Mouse (Mus musculus): ENCODE results near the gene Cacna2d1. TPM values are rescaled to one million over a fixed set of nuclear protein-coding genes. Genes with fewer than 3 reads are reported as not detected.

Gene Cacna2d1
- total RNA-seq (2021): 100 to 1,000 TPM; 141 to 157 TPM
- long read RNA-seq, partial matches to known transcripts: 8 of 19 reads
- long read RNA-seq, other reads (novel, unspliced or antisense): 10 of 19 reads

DNA sequence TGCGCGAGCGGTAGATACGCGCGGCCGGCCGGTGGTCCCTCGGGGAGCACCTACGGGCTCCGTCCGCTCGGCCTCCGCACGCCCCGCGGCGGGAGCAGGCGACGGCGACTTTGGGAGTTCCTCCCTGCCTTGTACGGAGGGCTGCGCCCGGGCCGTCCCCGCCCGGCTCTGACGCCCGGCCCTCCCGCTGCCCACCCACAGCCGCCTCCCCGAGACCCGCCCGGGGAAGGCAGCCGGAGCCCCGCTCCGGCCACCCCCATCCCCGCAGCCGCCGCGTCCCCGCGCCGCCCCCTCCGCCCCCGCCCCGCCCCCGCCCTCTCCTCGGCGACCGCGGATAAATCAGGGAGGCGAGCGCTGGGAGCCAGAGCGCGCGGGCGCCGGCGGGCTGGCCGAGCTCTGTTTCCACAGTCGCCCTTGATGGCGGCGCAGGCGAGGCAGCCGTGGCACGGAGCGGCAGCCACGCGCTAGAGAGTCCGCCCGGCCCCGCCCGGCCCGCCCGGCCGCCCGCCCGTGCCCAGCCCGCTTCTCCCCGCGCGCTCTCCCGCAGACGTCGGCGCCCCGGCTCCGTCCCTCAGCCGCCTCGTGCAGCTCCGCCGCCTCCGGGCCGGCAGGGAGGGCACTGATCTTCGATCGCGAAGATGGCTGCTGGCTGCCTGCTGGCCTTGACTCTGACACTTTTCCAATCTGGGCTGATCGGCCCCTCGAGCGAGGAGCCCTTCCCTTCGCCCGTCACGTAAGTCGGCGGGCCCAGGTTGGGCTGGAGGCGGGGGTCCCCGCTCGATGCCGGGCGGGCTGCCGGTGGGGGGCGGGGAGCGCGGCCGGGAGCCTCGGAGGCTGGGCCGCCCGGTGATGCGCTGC, at the start of gene Cacna2d1:
TSS of gene Cacna2d1 (plus strand) at position 316 of the 858 bp plus-strand sequence.
- peak in 1 of 2 experiments; percentile 51 for DNase-seq (ENCODE audit: low spot score in 2 of 2)

DNA sequence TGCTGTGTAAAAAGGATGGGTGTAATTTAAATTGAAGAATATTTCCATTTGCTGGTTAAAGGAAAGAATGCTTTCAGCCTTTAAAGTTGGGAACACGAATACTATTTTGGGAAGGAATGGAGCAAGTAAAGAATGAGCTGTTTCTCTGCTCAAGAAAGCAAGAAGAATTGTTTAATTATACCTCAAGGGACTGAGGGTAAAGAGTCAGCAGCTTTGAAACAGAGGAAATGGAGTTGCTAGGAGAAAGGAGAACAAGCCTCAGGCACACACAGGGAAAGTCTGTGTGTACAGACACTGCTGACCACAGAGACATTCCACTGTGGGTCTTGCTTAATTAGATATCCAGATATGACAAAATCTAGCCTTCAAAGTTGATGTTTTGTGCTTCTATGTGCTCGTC, 39.4 kb upstream of the Cacna2d1 start:
- no peak for DNase-seq (ENCODE audit: low spot score in 2 of 2)

DNA sequence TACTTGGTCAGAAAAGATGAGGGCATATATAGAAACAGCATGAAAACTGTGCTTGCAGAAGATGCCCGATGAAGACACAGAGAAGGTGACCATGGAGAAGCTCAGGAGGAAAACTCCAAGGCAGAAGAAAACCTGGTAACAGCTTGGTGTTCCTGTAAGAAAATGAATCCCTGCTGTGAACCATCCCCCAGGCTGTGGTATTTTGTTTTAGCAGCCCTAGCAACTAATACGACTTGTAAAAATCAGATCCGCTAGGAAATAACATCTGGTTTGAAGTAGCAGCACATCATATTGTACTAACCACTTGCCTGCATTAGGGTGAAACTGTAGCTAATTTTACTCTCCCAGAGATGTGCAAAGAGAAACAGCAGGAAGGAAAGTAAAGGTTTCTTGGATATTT, 37.8 kb upstream of the Cacna2d1 start:
- DNase-seq (ENCODE audit: low spot score in 2 of 2): no peak

DNA sequence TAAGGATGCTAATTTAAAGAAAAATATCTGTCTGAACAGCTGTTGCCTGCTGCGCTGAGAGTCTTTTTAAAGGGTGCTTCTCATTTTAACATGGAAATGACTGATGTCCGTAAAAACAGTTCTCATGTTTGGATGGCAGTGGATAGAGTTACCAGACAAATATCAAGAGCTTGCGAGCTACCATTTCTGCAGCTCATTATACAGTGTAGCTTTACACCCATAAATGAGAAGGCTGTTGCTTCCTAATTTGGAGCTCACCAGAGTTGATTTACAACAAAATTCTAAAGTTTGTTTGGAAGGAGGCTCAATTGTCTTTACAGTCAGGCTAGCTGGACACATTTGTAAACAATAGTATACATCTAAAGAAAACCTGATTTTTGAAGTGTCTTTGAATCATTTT, 28.0 kb upstream of the Cacna2d1 start:
- no peak for DNase-seq (ENCODE audit: low spot score in 2 of 2)

DNA sequence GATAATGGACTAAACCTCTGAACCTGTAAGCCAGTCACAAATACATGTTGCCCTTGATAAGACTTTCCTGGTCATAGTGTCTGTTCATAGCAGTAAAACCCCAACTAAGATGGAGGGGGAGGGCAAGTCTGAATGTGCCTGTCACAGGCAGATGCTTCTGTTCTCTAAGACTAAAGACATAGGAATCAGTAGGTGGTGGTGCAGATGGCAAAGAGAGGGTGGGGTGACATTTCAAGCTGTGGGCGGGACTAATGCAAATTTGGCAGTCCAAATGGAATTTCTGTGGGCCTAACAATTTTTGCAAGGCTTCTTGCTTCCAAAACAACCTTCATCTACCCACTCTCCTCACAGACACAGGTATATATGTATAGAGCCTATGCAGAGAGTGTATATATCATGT, 19.6 kb upstream of the Cacna2d1 start:
- peak; percentile 82 to 90 for DNase-seq (ENCODE audit: low spot score in 2 of 2)

DNA sequence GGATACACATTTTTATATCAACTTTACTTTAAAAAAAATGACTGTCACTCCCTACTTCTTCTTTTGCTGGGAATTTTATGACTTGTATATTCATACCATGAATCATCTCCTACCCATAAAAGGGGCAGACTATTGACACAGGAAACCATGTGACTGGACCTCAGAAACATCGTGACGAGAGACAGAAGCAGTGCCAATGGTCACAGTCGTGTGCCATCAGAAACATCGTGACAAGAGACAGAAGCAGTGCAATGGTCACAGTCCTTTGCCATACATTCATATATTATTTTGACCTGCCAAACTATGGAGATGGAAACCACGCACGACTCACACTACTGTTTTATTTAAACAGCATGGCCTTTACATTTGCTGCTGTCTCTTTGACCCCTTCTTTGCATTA, 6.0 kb upstream of the Cacna2d1 start:
- no peak for DNase-seq (ENCODE audit: low spot score in 2 of 2)

DNA sequence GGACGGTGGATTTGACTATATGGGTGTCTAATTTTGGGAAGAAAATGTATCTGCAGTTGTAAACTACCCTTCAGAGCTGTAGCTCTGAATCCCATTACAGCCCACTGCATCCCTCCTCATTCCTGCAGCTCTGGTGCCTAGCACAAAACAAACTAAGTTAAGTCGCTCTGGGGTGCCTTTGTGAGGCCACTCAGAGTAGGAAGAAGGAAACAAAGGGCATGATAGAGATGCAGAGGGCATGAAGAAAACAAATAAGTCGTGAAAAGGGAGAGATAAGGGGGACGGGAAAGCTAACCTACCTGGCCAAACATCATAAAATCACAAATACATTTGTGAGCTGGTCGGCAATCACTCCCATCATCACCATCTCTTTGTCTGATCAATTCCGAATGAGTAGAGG, 1.5 kb upstream of the Cacna2d1 start:
- no peak for DNase-seq (ENCODE audit: low spot score in 2 of 2)

DNA sequence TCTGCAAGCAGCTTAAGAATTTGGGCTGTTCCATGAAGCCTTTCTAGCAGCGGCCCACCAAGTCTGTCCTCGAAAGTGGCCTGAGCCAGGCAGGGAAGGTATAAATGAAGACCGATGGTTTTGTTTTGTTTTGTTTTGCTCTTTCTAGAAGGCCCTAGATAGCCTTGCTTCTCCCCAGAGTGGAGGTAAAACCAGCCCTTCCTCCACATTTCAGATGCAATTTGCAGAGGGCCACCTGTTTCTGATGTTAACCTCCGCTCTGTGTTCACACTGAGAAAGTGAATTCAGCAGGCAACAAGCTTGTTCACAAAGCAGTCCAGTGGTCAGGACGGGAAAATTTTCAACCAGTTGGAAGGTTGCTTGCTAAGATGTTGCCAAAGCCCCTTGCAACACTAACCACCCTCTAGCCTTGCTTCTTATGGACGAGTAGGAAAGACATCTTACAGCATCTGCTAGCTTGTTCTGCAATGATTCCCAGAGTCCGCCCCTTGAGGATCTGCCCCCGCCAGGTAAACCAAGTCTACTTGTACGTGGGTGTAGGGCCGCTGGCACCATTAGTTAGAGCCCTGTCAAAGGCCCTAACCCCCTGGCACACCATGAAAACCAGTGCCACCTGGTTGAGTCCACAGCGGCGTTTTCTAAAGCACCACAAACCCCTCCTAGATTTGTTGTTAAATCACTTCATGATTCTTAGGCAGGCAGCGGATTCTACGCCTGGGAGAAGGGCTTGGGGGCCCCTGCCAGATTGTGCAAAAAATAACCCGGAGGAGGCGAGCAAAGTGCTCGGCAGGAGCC, 713 bp upstream of the Cacna2d1 start:
- peak; percentile 40 to 60 for DNase-seq (ENCODE audit: low spot score in 2 of 2)

DNA sequence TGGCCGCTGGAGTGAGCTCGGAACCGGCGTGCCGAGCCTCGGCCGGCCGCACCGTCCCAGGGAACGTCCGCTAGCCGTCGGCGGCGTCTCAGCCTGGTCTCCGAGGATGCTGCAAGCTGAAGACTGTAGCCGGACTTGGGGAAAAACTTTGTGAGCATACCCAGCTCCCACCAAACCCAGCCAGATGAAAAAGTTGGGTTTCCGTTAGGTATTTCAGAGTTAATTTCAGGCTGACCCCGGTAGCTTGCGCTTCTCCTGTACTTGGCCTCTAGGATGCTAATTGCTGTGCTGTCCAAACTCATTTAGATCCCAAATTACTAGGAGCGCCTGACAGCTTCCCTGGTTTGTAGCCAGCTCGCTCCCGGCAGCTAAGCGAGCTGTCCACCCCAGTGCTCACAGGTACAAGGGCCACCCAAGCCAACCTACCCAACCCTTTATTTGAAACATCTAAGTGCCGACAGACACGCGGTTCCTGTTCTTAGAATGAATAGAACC, 790 bp downstream of the Cacna2d1 start:
- peak in 1 of 2 experiments; percentile 36 for DNase-seq (ENCODE audit: low spot score in 2 of 2)

DNA sequence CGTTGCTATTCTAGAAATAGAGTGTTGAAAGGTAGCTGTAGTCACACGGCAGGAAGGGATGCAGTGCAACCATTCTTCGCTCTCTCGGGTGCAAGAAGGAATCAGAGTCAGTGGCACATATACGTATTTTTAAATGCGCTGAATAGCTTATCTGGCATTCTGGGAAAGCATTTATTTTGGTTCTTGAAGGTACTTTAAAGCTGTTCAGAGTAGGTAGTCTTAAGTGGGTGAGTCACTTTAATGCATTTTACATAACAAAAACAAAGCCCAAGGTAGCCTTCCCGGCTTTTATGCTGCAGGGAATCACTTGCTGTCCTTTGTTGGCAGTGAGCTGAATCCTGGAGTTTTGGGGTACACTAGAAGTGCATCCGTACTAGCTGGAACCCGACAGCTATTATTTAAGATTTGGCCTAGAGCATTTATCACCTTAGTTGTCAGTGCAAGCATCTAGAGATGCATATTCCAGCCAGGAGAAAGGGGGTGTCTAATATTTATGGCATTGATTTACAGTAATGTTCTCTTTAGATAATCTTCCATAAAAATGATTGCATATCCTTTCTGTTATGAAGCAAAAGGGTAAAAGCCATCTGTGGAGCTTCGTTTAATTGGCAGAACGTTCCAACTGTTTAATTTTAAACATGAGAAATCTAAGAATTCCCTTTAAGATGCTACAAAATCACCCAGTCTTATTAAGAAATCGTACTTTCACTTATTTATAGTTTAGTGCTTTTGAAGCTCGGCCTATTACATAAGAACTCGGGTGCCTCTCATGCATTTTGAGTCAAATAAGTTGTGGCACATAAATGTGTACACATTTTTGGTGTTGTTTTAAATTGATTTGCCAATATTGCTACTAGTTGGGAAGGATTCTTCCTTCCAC, 1.6 kb downstream of the Cacna2d1 start:
- DNase-seq (ENCODE audit: low spot score in 2 of 2): peak in 1 of 2 experiments; percentile 56

DNA sequence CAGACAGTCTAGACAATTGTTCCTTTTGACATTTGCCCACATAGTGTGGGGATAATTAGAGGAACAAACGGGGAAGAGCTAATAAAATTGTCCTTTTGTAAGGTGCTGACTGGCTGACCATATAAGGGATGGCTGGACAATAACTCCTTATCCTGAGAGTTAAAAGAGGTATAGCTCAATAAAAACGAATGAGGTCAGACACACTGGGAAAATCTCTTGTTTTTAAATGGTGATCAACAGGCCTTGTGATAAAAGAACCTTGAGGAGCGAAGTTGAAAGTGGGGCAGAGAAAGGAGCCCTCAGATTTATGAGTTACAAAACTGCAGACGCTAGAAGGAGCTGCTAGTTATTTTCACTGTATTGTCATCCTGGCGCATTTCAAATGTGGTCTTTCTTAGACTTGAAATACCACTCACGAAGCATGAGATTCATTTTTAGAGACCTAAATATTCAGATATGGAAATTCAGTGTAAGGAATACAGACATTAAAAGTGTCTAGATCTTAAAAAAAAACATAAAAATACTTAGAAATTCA, 6.8 kb downstream of the Cacna2d1 start:
- DNase-seq (ENCODE audit: low spot score in 2 of 2): no peak

DNA sequence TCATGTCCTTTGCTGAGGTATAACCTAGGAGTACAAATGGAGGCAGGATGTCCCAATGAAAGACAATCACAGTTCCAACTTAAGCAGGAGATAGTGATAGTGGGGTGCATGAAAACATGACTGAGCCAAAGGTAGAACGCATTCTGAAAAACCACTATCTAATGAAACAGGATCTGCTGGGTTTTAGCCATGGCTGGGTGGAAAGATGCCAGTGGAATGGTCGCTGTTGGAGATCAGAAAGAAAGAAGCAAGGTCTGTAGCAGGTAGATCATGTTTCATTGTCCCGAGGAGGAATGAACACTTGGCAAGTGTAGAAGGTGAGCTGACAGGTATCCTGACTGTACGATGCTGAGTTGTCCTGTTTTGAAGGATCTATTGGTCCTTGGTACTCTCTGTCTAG, 7.6 kb downstream of the Cacna2d1 start:
- no peak for DNase-seq (ENCODE audit: low spot score in 2 of 2)

DNA sequence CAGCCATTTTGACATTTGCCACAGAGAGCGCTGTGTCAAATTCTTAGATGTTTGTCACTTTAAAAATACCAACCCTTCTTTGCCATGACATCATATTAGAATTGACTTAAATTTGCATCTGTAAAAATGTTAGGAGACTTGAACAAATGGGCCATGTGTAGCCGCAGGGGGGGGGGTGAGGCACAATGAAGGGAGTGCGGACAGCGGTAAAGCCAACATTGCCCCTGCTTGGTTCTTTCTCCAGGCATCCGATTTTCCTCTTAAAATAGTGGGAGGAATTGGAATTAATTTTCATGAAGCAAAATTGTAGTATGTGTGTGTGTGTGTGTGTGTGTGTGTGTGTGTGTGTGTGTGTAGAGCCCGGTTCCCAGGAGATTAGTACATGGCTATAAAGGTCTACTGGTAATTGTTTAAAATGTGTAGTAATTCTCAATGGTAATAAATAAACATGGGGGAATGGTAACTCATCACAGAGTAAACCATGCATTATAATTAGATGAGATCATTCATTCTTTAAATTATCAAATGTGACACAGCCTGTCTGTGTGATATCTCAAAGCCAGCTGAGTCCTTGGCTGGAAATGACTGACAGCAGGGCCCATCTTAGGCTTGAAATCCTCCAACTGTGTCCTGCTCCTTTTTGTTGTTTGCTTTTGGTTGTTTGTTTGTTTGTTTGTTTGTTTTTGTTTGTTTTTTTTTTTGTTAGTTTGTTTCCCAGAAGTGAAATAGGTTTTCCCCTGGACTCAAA, 14.0 kb downstream of the Cacna2d1 start:
- no peak for DNase-seq (ENCODE audit: low spot score in 2 of 2)

DNA sequence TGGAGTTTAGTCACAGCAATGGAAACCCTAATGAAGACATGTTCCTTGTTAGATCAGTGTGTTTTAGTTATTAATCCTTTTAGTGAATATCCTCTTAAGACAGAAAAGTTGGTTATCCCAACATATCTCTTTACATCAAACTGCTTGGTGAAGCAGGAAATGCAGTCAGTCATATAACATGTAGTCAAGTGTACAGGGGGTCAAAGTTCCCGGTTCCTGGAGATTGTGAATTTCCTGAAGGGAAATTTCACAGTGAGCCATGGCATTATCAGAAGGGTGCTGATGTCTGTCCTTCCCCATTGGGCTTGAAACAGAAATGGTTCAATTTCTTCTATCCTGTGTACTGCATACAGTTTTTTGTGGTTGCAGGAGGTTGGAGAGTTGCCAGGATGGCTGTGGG, 25.3 kb downstream of the Cacna2d1 start:
- DNase-seq (ENCODE audit: low spot score in 2 of 2): no peak

DNA sequence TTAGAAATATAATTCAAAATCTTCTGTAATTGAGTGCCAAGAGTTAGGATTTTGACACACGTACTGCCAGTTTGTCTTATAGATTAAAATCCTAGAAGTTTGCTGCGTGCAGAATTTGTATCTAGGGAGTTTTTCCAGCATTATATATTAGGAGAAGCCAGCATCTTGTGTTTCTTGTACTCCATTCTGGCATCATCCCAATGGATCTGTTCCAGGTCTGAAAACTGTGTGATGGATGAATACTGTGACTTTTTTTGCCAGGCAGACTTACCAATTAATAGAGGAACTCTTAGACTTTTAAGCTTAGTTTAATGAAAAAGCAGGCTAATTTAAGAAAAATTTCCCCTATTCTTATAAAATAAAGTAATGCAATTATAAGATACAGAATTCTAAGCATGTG, 27.4 kb downstream of the Cacna2d1 start:
- no peak for DNase-seq (ENCODE audit: low spot score in 2 of 2)

DNA sequence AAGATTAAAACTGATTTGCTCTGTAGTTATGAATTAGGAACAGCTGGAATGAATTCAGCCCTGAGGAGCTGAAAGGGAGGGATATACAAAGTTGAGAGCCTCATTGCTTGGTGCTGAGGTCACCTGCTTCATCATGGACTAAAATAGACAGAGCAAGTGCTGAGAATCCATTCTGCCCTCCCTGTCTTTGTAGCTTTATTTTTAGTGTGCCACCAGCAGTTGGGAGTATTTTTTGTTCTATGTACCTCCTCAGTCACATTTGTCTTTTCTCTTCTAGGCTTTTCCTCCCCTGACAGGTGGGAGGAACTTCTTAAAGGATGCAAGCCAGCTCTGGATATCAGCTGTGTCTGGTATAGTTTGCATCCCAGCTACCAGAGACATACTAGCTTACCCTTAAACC, 32.4 kb downstream of the Cacna2d1 start:
- DNase-seq (ENCODE audit: low spot score in 2 of 2): no peak

DNA sequence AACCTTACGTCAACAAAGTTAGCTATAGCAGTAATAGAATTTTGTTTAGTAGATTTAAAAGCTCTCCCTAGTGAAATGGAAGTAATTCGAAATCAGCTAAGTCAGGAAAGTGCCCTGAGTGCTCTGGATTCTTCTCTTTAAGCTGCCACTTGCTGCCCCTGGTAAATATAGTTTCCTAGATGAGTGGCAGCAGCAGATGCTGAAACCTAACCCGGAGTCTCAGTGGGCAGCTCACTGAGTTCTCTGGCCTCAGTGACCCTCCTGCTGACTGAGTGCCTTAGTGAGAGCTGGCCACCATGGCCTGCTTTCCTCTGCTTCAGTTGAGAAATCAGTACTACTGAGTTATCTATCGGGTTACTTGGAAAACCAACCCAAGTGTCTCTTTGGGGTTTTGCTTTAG, 37.3 kb downstream of the Cacna2d1 start:
- DNase-seq (ENCODE audit: low spot score in 2 of 2): no peak

DNA sequence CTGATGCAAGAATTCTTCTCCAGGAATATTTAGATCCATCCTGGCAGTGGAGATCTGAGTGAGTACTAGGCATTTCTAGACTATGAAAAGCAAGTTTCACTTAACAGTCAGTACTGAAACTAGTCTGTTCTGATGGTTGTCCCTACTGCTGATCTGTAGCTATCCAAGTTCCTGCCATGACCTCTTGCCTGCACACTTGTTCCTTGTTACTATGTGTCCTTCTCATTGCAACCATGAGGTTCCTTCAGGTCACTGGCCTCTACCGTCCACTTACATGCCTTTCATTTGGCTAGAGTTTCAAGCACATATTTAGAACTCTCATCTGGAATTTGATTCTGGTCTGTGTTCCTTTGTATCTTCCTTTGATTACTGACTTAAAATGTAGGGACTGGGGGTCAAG, 37.9 kb downstream of the Cacna2d1 start:
- no peak for DNase-seq (ENCODE audit: low spot score in 2 of 2)

DNA sequence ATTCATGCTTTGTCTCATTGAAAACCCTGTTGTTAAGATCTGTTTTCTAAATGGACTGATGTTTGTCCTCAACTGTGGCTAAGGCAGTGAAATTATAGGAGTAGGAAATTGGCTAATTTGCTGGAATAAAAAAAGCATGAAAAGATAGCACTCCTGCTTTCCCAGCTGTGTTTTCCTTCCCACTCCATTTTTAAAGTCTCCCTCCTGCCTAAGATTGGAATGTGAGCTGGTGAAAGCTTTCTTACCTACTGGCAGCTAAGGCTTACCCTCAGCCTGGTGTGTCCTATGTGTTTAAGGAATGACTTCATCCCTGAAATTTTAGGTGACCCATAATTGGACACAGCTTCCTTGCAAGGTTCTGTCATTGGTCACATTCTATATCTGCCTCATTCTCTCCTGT, 40.2 kb downstream of the Cacna2d1 start:
- DNase-seq (ENCODE audit: low spot score in 2 of 2): no peak

DNA sequence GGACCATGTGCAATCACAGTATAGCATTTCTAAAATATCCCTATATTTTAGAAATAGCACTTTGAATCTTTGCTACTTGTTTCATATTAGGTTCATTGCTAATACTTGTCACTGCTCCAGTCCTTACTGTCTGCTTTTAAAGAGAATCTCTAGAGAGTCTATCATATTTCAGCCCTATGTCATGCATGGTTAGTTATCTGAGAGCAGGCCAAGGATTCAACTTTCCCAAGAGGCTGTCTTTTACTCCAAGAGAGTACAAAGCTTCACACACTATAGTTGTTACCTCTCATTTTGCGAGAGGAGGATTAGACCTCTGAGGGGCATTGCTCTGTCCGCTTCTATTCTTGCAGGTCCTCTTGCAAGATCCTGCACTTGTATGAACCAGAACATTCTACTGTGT, 44.7 kb downstream of the Cacna2d1 start:
- no peak for DNase-seq (ENCODE audit: low spot score in 2 of 2)

Measured in layer of hippocampus, adult 18-20 months (tissue).